Mouse (Mus musculus): ENCODE data around the gene Gm17304. TPM values are rescaled to one million over a fixed set of nuclear protein-coding genes. Genes with fewer than 3 reads are reported as not detected.

Gene Gm17304
- total RNA-seq, 2 experiments from 2014 or later = not detected

DNA sequence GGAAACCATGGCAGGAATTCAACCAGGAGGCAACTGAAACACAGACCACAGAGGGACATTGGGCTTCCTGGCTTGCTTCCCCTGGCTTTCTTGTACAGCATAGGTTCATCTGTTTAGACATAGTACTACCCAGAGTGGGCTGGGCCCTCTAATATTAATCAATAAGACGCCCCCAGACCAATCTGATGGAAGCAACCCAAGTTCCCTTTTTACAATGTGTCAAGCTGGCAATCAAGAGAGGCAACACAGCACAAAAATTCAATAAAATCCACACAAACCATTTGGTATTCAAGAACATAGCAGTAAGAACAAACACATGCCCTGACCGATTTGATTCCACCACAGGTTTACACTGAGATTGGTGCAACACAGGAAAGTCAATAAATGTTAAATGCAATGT is 6.1 kb downstream of the Gm17304 start:
- no peak for ATAC-seq (replicated peaks; ENCODE audit: low FRiP score, poor library complexity, severe bottlenecking)

DNA sequence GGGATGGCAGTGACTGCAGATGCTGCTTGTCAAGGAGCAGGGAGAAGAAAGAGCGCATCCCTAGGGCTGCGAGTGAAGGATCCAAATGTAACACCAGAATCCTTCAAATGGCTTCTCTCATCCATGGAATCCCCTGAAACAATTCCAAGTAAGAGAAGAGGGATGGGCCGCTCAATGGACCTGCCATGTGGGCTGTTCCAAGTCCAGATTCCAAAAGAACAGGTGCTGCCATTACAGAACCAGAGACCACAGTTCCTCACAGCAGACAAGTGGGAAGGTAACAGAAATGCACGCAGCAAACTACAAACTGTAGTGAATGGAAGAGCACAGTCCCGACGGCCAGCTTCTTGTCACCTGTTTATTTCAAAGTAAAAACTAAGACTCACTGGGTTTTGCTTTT is 11.5 kb downstream of the Gm17304 start:
- no peak for ATAC-seq (replicated peaks; ENCODE audit: low FRiP score, poor library complexity, severe bottlenecking)

DNA sequence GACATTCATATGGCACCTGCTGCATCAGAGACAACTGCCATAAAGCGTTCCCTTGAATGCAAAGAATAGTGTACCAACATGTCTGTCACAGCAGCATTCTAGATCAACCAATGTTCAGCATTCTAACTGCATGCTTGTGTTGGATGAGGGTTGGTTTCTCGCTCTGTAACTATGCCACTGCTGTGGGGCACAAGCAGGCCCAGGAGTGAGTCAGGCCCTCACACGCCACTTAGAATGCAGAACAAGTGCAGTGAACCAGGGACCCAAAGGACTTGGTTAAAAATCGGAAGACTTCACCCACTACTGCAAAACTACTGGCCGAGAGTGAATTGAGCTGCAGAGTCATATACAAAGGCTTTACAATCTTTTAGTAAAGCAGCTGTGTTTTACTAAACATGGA is 13.3 kb downstream of the Gm17304 start:
- no peak for ATAC-seq (replicated peaks; ENCODE audit: low FRiP score, poor library complexity, severe bottlenecking)

DNA sequence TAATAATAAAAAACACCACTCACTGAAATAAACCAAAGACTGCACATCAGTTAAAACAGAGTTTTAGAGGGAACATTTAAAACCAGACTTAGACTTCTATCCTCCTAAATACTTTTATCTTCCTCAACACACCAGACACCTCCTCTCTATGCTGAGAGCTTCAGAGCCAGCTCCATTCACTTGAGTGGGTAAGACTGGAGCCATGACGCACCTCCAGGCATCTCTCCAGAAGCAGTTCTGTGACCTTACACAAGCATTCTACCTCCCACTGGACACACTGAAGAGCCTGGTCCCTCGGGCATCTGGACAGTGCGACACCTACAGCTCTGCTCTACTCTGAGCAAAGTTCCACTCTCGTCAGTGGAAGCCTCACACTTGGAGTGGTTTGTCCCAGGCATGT is 14.4 kb downstream of the Gm17304 start:
- no peak for ATAC-seq (replicated peaks; ENCODE audit: low FRiP score, poor library complexity, severe bottlenecking)

DNA sequence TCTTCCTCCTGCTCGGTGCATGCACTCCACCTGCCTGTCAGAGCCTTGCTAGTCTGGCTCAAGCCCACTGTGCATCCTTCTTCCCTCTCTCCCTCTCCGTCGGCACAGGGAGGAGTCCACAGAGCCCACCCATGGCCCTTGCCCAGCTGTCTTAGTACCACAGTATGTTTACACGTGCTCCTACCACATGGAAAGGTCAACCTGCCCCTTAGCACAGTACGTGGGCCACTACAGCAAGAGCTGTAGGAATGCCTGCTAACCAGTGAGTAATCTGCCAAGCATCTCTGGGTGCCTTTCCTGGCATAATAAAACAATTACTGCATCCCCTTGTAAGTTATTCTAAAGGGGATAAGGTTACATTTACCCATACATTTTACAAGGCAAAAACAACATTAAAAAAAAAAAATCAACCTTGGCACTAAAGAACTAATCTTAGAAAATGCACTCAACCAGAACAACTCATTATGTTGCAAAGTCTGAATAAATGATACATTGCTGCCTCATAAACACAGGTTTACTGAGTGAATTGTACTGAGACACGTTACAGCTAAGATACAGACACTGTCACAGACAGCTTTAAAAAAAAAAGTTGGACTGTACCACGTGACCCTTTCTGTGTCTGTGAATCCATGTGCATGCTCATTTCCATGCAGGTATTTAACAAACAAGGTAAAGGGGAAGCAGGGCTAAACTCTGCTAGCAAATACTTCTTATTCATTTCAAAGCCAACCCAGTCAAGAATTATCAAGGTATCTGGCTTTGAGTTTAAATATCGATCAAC is 19.7 kb downstream of the Gm17304 start:
- ATAC-seq (replicated peaks; ENCODE audit: low FRiP score, poor library complexity, severe bottlenecking) = no peak

DNA sequence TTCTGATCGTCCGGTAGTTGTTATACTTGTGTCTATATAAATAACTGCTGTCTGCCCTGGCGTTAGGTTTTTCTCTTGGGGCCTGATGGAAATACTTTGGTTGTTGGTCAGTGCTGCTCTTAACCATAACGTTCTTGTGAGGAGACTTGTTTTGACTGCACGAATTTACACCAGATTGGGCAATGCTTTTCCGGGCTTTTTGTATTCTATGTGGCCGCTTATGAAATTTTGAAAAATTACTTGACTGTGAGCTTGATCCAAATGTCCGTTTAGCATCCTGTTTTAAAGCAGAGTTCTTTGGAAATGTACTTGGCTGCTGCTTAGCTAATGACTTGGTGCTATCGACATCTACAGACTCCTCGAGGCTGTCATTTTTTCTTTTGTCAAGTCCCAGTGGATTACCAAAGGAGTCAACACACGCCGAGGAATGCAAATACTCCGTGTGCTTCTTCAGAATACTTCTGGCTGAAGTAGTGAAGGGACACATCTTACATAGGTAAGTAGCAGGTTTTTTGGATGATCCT is 27.6 kb downstream of the Gm17304 start:
- no peak for ATAC-seq (replicated peaks; ENCODE audit: low FRiP score, poor library complexity, severe bottlenecking)

DNA sequence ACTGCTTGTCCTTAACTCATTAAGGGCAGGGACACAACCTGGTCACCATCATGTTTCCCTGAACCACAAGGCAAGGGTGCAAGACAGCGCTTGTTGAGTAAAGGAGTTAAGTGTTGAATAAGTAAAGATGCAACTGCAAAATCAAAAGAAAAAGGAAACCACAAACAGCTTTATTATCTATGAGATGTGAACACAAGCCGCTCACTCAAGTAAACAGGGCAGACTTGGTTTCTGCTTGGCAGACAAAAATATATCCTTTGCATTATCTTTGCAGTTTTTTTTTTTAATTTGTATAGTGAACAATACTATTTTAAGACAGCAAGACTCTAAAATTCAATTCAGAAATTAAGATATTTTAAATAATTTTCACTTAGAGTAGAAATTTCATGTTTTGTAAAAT is 30.7 kb downstream of the Gm17304 start:
- no peak for ATAC-seq (replicated peaks; ENCODE audit: low FRiP score, poor library complexity, severe bottlenecking)

DNA sequence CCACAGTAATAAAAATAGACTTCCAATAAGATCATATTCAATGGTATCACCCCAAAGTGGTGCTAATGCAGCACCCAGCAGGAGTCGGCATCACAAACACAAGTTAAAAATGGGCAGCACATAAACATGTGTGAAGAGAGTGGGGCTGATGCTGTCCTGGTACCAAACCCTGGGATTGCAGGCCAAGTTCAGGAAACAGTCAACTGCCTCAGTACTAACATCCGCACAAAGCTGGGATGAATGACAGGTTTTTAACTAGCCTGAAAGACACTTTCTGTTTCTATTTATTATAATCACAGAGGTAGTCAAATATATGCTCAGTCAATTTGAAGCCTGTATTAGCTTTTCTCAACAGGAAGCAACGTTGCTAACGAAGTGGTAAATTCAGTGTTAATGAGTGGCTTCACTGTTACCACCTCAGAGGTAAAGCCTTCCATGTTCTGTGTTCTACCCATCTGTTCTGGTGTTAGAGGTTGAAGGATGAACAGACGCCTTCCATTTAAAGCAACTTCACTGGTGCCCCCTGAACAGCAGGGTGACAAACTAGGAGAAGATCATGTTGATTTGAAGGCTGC is 31.4 kb downstream of the Gm17304 start:
- no peak for ATAC-seq (replicated peaks; ENCODE audit: low FRiP score, poor library complexity, severe bottlenecking)

DNA sequence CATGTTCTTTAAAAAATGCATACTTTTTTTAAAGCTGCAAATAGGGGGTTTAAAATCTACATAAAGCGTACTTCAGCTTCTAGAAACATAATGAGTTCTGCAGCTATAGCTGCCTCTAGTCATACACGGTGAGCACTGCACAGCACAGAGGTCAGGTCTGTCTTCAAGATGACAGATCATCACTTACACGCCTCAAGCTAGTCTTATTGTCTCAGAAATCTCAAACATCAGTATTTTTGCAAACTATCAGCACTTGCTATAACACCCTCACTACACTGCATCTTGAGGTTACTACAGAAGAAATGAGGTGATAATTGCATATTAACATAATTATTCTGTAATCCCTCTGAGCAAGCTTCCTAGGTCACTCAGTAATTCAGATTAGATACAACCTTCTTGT is 33.0 kb downstream of the Gm17304 start:
- ATAC-seq (replicated peaks; ENCODE audit: low FRiP score, poor library complexity, severe bottlenecking) = no peak

DNA sequence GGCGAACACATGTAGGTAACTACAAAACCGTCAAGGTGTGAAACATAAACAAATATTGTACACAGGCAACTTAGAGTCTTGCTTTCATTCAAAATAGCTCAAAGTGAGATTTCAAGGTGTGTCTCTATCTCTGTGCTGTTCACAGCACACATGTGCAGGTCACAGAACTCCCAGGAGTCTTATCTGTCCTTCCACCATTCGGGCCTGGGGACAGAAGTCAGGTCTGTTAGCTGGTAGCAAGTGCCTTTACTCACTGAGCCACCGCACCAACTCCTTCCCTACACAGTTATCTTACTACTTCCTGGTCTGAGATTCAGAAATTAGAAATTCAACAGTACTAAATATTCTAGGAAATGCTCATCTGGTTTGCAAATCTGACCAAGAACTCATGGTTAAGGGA is 34.5 kb downstream of the Gm17304 start:
- no peak for ATAC-seq (replicated peaks; ENCODE audit: low FRiP score, poor library complexity, severe bottlenecking)

DNA sequence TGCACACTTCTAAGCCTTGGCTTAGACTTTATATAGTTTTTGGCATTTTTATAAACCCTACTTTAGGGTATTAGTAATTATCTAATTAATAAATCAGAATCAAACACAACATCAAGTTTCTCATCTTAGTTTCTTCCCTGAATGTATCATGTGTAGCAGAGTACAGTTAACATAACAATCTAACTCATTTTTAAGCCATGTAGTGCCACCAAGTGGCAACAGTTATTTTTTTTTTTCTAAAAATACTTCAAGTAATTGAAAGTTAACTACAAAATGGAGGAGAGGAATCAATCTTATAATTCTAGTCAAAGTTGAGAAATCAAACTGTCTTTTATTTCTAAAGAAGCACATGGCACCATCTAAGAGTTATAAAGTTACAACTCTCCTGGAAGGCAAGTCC is 40.5 kb downstream of the Gm17304 start:
- ATAC-seq (replicated peaks; ENCODE audit: low FRiP score, poor library complexity, severe bottlenecking) = no peak

DNA sequence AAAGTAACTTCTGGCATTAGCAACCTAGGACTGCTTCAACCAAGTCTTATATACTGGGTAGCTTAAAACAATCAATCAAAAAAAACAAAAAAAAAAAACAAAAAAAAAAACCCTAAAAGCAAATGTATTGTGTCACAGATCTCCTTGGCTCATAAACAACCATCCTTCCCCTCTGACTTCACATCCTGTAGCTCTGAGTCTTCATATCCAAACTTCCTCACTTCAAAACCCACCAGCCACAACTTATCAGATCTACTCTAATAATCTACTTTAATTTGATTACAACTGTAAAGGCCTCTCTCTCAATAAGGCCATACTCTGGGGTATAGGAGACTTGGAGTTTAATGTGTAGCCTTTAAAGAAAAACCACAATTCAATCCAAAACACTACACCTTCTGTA is 41.1 kb downstream of the Gm17304 start:
- ATAC-seq (replicated peaks; ENCODE audit: low FRiP score, poor library complexity, severe bottlenecking) = no peak

DNA sequence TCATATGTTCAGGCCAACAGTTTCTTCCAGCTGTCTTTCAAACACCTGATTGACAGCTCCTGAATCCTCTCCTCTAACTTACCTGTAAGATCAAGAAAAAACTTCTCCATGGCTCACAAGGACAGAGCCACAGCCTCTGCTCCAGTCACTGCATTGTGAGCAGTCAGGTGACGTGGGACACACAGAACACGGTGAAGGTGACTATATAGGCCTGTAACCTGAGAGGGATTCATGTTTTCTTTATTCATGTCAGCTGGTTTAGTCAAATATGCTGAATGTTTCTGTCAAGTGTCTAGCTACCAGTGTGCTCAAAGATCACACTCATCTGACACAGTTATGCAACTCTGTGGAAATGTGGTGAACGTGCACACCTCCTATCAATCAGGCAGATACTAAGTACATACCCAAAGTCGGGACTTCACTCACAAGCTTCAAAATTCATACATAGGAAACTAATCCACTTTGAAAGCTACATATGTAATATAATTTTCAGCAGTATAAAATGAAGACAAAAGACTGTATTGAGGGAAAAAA is 43.4 kb downstream of the Gm17304 start:
- ATAC-seq (replicated peaks; ENCODE audit: low FRiP score, poor library complexity, severe bottlenecking) = no peak

DNA sequence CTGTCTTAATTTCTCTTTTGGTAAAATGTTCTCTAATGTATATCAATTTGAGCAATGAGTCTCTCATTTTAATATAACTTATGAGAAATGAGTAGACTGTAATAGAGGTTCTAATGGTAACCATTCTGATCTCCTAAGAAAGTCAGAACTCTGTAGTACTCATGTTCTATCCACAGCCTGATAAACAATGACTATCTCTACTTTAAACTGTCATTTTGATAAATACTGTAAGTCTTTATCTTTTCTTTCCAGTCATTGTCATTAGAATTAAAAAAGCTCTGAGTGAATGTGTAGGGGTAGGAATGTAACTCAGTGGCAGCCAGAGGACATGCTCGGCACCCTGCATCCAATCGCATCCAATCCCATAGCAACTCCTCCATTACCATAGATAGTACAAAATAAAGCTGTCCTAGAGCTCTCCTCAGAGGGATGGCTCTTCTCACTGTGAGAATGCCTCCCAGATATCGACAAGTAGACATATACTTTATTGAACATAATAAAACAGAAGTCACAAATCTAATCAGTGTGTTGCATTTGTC is 44.0 kb downstream of the Gm17304 start:
- ATAC-seq (replicated peaks; ENCODE audit: low FRiP score, poor library complexity, severe bottlenecking) = no peak

Other genes starting within 250 kb of the Gm17304 start
- gene Barhl2, start 150.9 kb upstream of the Gm17304 start, total RNA-seq (2015; ENCODE audit: low replicate concordance) = not detected in 2 replicates
- not detected in 2 replicates for gene Barhl2, start 150.9 kb upstream of the Gm17304 start, total RNA-seq (2017; ENCODE audit: low replicate concordance)
- gene Zfp644, start 88.2 kb downstream of the Gm17304 start, total RNA-seq (2015; ENCODE audit: low replicate concordance) = 48.7 and 51.7 TPM in 2 replicates
- gene Zfp644, start 88.2 kb downstream of the Gm17304 start, total RNA-seq (2017; ENCODE audit: low replicate concordance) = 62.7 and 68.0 TPM in 2 replicates

Data from erythroblast, adult 5-6 weeks (primary cell).